Mouse (Mus musculus) bone marrow, adult 2 months (tissue): ENCODE results near the gene Scamp4.

Source experiments
- CTCF ChIP-seq: fragments of 200-500 bp; IDR thresholded peaks from 2 replicates; pipeline ENCODE4 v1.5.1; 2011; ENCODE audit warnings: low read length, control low read depth; ENCODE audit not compliant: control insufficient read depth, insufficient read depth
- POLR2A ChIP-seq: fragments of 200-500 bp; IDR thresholded peaks from 2 replicates; pipeline ENCODE4 v1.6.1; 2011; ENCODE audit warnings: low read depth, mild to moderate bottlenecking, control low read depth, low read length, borderline replicate concordance; ENCODE audit not compliant: control insufficient read depth

DNA sequence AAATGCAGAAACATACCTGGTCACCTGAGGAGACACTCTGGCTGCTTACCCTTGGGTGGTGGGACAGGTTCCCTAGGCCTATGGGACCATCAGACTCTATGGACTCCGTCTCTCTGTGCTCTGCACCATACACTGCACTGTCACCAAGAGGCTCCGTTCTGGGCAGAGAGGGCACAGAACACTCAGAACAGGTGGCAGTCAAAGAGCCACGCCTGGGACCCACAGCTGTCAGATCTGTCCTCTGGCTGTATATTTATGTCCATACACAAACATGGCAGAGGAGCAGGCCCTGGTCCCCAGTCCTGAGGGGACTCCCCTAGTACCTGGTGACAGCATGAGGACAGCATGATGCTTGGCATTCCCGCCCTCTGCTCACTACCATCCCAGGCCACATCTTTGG is 23.1 kb downstream of the Scamp4 start:
- TF ChIP-seq CTCF: no peak
- no peak for TF ChIP-seq POLR2A
